Mouse (Mus musculus): ENCODE measurements around the gene Gatd1. TPM values are rescaled to one million over a fixed set of nuclear protein-coding genes. Genes with fewer than 3 reads are reported as not detected.
"Not testable (repeated sequence)": the region's sequence is repeated elsewhere in the genome, so short reads cannot be mapped to it uniquely, and the experiment has no call there.

The Gatd1 gene
- polyA plus RNA-seq, 1 experiment = 48.4 TPM

- peaks cover 25% of the 10 kb centered on the region for H3K36me3 ChIP-seq (ENCODE audit: control insufficient read depth, insufficient read depth, low read length)
- no peak overlapping the region for H3K27ac ChIP-seq (ENCODE audit: insufficient read depth, low read depth, low read length)
- TF ChIP-seq CTCF (IDR thresholded peaks at IDR 0.05; ENCODE audit: extremely low read depth, insufficient read length, insufficient replicate concordance, low read depth, low read length) (no peak), POLR2A (IDR thresholded peaks at IDR 0.05; ENCODE audit: low read depth, low read length) (no peak)
- no peak overlapping the region for H3K4me3 ChIP-seq (ENCODE audit: low read depth, low read length)
- no peaks in the 10 kb centered on the region for H3K27me3 ChIP-seq (ENCODE audit: control insufficient read depth, insufficient read depth, low read length)
- peaks cover 16% of the 10 kb centered on the region for H3K4me1 ChIP-seq (ENCODE audit: control insufficient read depth, insufficient read depth, insufficient read length, low read length)
Measured at GRCm38 (mm10) chr7:141451928-141452327, 38.0 kb upstream of the Gatd1 start.

GRCm38 (mm10) chr7:141447110-141447991, 33.4 kb upstream of the Gatd1 start, which contains the start of gene Rplp2:
Rplp2 (plus strand) TSS chr7:141447370.
- Histone ChIP-seq H3K4me1 (ENCODE audit: control insufficient read depth, insufficient read depth, insufficient read length, low read length) (peaks cover 12% of the 10 kb centered on the region), H3K27ac (ENCODE audit: insufficient read depth, low read depth, low read length) (peak within 1 kb of the TSS; percentile 91), H3K36me3 (ENCODE audit: control insufficient read depth, insufficient read depth, low read length) (peaks cover 25% of the 10 kb centered on the region), H3K4me3 (ENCODE audit: low read depth, low read length) (peak within 1 kb of the TSS; percentile 78), H3K27me3 (ENCODE audit: control insufficient read depth, insufficient read depth, low read length) (no peaks in the 10 kb centered on the region)
- under 1% methylated on average over 63 of the region's 63 CpGs for WGBS
- TF ChIP-seq POLR2A (IDR thresholded peaks at IDR 0.05; ENCODE audit: low read depth, low read length) (peak; percentile 88), CTCF (IDR thresholded peaks at IDR 0.05; ENCODE audit: extremely low read depth, insufficient read length, insufficient replicate concordance, low read depth, low read length) (no peak)

GRCm38 (mm10) chr7:141446374-141446773, 32.4 kb upstream of the Gatd1 start:
- H3K4me3 ChIP-seq (ENCODE audit: low read depth, low read length) = not testable (repeated sequence)
- 54% methylated on average over 3 of the region's 3 CpGs for WGBS

DNA sequence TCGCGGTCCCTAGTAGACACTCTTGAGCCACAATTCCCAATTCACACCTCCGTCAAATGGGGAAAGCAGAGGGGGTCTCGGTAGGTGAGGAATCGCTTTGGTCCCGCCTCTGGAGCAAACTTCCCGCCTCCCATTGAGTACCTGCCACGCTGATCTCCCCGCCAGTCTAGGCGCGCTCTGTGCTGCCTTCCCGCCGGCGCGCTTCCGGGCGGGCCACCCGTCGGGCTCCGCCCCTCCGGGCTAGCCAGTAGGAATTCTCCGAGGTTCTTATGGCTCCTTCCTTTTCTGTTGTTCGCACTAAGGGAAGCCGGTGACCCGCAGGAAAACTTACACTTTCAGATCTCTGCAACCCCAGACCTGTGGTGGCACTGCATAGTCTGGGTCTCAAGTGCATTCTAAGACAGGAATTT, 29.9 kb upstream of the Gatd1 start, which contains the start of gene Pidd1:
Gene Pidd1, minus strand, starts transcription at position 198 of the 410 bp plus-strand sequence.
- peak; percentile 43; the same call in 1 of the 2 replicates for TF ChIP-seq POLR2A (IDR thresholded peaks at IDR 0.05; ENCODE audit: low read depth, low read length)
- TF ChIP-seq CTCF (IDR thresholded peaks at IDR 0.05; ENCODE audit: extremely low read depth, insufficient read length, insufficient replicate concordance, low read depth, low read length) = no peak
- Histone ChIP-seq H3K27ac (ENCODE audit: insufficient read depth, low read depth, low read length) (peak within 1 kb of the TSS; percentile 64), H3K4me3 (ENCODE audit: low read depth, low read length) (peak within 1 kb of the TSS; percentile 82), H3K36me3 (ENCODE audit: control insufficient read depth, insufficient read depth, low read length) (peaks cover 4% of the 10 kb centered on the region), H3K4me1 (ENCODE audit: control insufficient read depth, insufficient read depth, insufficient read length, low read length) (peaks cover 17% of the 10 kb centered on the region), H3K27me3 (ENCODE audit: control insufficient read depth, insufficient read depth, low read length) (no peaks in the 10 kb centered on the region)
- under 1% methylated on average over 25 of the region's 25 CpGs for WGBS

More at GRCm38 (mm10) chr7:141446374-141446773, 32.4 kb upstream of the Gatd1 start:
- H3K27ac ChIP-seq (ENCODE audit: insufficient read depth, low read depth, low read length); H3K27me3 ChIP-seq (ENCODE audit: control insufficient read depth, insufficient read depth, low read length): not testable (repeated sequence)
- Histone ChIP-seq H3K4me1 (ENCODE audit: control insufficient read depth, insufficient read depth, insufficient read length, low read length) (peaks cover 12% of the 10 kb centered on the region), H3K36me3 (ENCODE audit: control insufficient read depth, insufficient read depth, low read length) (peaks cover 20% of the 10 kb centered on the region)

DNA sequence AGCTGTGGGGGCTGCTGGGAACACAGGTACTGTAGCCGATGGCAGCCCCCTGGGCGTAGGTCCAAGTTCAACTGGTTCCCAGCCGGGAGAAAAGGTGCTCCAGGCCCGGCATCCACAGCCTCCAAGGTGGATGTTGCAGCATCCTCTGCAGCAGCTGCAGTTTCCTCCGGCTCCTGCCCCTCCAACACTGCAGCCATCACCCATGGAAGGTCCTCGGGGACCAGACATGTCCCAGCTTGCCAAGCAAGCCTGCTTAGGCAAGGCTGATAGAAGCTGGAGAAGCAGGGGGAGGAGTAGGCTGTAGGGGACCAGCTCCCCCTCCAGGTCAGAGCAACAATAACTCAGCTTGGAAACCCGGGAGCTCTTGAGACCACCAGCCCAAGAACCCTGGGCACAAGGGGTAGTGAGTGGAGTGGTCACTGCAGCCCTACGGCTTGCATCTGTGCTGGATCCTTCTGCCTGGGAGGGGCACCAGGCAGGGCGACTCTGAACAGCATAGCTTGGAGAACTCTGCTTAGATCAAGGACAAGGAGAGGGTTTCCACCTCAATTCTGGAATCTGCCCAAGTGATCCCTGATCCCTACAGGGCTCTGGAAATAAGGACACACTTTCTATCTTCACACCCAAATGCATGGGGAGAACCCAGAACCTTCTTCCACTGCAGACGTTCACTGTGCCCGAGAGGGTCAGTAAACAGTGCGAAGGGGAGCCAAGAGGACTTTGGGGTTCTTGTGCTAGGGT, 29.3 kb upstream of the Gatd1 start:
- peaks cover 14% of the 10 kb centered on the region for H3K4me1 ChIP-seq (ENCODE audit: control insufficient read depth, insufficient read depth, insufficient read length, low read length)
- no peaks in the 10 kb centered on the region for H3K36me3 ChIP-seq (ENCODE audit: control insufficient read depth, insufficient read depth, low read length)
- H3K27ac ChIP-seq (ENCODE audit: insufficient read depth, low read depth, low read length) = 0 out of 2 replicates have a peak overlapping the region, but pooled peaks have one; percentile 8
- H3K4me3 ChIP-seq (ENCODE audit: low read depth, low read length) = peak overlapping the region; percentile 82
- no peaks in the 10 kb centered on the region for H3K27me3 ChIP-seq (ENCODE audit: control insufficient read depth, insufficient read depth, low read length)
- WGBS = 4% methylated on average over 12 of the region's 12 CpGs
- TF ChIP-seq CTCF (IDR thresholded peaks at IDR 0.05; ENCODE audit: extremely low read depth, insufficient read length, insufficient replicate concordance, low read depth, low read length) = peak; percentile 36; the same call in 1 of the 2 replicates
- TF ChIP-seq POLR2A (IDR thresholded peaks at IDR 0.05; ENCODE audit: low read depth, low read length) = no peak

- TF ChIP-seq POLR2A (IDR thresholded peaks at IDR 0.05; ENCODE audit: low read depth, low read length) = no peak
- no peak for TF ChIP-seq CTCF (IDR thresholded peaks at IDR 0.05; ENCODE audit: extremely low read depth, insufficient read length, insufficient replicate concordance, low read depth, low read length)
- 89% methylated on average over 13 of the region's 13 CpGs for WGBS
- Histone ChIP-seq H3K27ac (ENCODE audit: insufficient read depth, low read depth, low read length) (no peak overlapping the region), H3K4me1 (ENCODE audit: control insufficient read depth, insufficient read depth, insufficient read length, low read length) (peaks cover 14% of the 10 kb centered on the region), H3K36me3 (ENCODE audit: control insufficient read depth, insufficient read depth, low read length) (no peaks in the 10 kb centered on the region), H3K4me3 (ENCODE audit: low read depth, low read length) (no peak overlapping the region), H3K27me3 (ENCODE audit: control insufficient read depth, insufficient read depth, low read length) (no peaks in the 10 kb centered on the region)
Measured at GRCm38 (mm10) chr7:141442199-141442598, 28.3 kb upstream of the Gatd1 start.

DNA sequence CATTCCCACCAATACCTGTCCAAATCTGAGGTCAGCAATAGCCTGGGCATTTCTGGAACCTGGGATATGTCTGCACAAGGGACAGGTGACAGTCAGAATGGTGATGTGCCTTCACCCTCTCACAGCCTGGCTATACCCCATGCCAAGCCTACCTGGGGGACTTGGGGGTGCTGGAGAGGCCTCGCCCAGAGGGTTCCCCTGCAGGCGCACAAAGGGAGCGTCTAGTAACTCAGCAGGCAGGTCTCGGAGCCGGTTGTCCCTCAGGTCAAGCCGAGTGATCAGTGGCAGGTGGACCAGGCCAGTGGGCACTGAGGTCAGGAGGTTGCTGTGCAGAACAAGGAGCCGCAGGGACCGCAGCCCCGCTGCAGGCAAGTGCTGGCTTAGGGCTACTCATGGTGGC, 27.5 kb upstream of the Gatd1 start:
- no peaks in the 10 kb centered on the region for H3K36me3 ChIP-seq (ENCODE audit: control insufficient read depth, insufficient read depth, low read length)
- no peaks in the 10 kb centered on the region for H3K27me3 ChIP-seq (ENCODE audit: control insufficient read depth, insufficient read depth, low read length)
- H3K4me1 ChIP-seq (ENCODE audit: control insufficient read depth, insufficient read depth, insufficient read length, low read length) = peaks cover 15% of the 10 kb centered on the region
- no peak for TF ChIP-seq CTCF (IDR thresholded peaks at IDR 0.05; ENCODE audit: extremely low read depth, insufficient read length, insufficient replicate concordance, low read depth, low read length)
- no peak for TF ChIP-seq POLR2A (IDR thresholded peaks at IDR 0.05; ENCODE audit: low read depth, low read length)
- H3K27ac ChIP-seq (ENCODE audit: insufficient read depth, low read depth, low read length) = no peak overlapping the region
- 96% methylated on average over 9 of the region's 9 CpGs for WGBS
- no peak overlapping the region for H3K4me3 ChIP-seq (ENCODE audit: low read depth, low read length)
